Mouse (Mus musculus): ENCODE data around the gene Adamts2.

GRCm38 (mm10) chr11:50798836-50799235 lies 197.0 kb downstream of the Adamts2 start:
- no peak for TF ChIP-seq POLR2A (IDR thresholded peaks at IDR 0.05; ENCODE audit: control insufficient read depth, low read depth, low read length)
- no peak for TF ChIP-seq CTCF (IDR thresholded peaks at IDR 0.05; ENCODE audit: control insufficient read depth, insufficient read depth, insufficient replicate concordance, low read depth, low read length)
